Mouse (Mus musculus) stomach, postnatal 0 days (tissue): ENCODE measurements around the gene Tmem69.

Experiments
- CTCF ChIP-seq: IDR thresholded peaks from 2 replicates; pipeline ENCODE4 v1.5.1; 2016; ENCODE audit warnings: antibody characterized with exemption, low read depth, mild to moderate bottlenecking, moderate library complexity
- EP300 ChIP-seq: optimal IDR thresholded peaks from 2 replicates; pipeline ENCODE3; 2016; ENCODE audit warnings: antibody characterized with exemption

- TF ChIP-seq CTCF, result no peak
- TF ChIP-seq EP300, result no peak
These were observed at the start of gene Tmem69 for GRCm38 (mm10) chr4:116555413-116556300.
